Mouse (Mus musculus): ENCODE data around the gene Htr5b. TPM values are rescaled to one million over a fixed set of nuclear protein-coding genes. Genes with fewer than 3 reads are reported as not detected.
A peak's percentile ranks its signal among the peaks of the same experiment; 100 is the strongest.

The Htr5b gene
- total RNA-seq, 2 experiments from 2014 or later = not detected

GRCm38 (mm10) chr1:121497093-121497492 is 31.2 kb downstream of the Htr5b start:
- DNase-seq = no peak
- intact Hi-C loops (cut with DNase I) = no loop called here

- intact Hi-C loops (cut with DNase I) = loop anchor here (1.0 kb wide), 1 partner anchor 49 kb away; no protein-coding TSS in a partner anchor
- DNase-seq = peak; percentile 20 to 22
Observed at GRCm38 (mm10) chr1:121490241-121490640, 38.0 kb downstream of the Htr5b start.

DNA sequence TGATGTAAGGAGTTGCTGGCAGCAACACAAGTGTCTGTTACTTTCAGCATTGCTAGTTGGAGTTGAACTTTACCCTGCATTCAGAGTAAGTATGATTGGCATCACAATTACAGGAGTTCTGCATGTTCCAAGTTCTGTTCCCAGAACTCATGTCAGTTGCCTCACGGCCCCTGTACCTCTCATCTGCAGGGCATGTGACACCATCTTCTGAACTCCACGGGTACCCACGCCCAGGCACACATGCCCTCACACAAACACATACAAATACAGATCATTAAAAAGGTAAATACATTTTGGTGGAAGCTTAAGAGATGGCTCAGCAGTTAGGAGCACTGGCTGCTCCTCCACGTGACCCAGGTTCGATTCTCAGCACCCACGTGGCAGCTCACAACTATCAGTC is 41.5 kb downstream of the Htr5b start:
- intact Hi-C loops (cut with DNase I) = no loop called here
- no peak for DNase-seq

- intact Hi-C loops (cut with DNase I) = no loop called here
- no peak for DNase-seq
Observed at GRCm38 (mm10) chr1:121483091-121483490, 45.2 kb downstream of the Htr5b start.

- intact Hi-C loops (cut with DNase I) = no loop called here
- DNase-seq = no peak
Observed at GRCm38 (mm10) chr1:121479403-121479802, 48.9 kb downstream of the Htr5b start.

DNA sequence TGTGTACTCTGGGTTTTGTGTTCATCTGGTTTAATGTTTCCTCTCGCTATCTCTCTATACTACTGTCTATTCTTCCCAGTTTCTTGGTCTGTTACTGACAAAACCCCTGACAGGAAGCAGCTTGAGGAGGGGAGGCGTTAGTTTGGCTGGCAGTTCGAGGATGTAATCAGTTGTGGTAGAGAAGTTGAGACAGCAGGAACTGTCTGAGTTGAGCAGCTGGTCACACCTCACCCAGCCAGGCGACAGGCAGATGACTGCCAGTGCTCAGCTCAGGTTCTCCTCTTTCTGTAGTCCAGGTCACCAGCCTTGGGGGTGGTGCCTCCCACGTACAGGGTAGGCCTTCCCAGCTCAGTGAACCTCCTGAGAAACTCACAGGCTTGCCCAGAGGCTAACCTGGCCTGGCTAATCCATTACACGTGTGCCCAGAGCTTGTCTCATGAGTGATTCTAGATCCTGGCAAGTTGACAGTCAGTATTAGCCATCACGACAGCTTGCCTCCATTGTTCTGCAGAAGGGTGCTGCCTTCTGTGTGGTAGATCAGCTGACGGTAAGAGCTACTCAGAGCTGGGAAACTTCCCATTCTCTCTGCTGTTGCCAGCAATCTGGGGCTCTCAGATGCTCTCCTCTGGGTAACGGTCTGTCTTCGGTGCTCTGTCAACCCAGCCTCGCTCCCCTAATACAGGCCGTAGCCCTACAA is 49.8 kb downstream of the Htr5b start:
- intact Hi-C loops (cut with DNase I) = no loop called here

GRCm38 (mm10) chr1:121477716-121478115 is 50.5 kb downstream of the Htr5b start:
- intact Hi-C loops (cut with DNase I) = no loop called here
- peak in 1 of 2 experiments; percentile 11 for DNase-seq

More for the DNA sequence above, 49.8 kb downstream of the Htr5b start:
- DNase-seq = peak in 1 of 2 experiments; percentile 6

GRCm38 (mm10) chr1:121471503-121471902 is 56.8 kb downstream of the Htr5b start:
- intact Hi-C loops (cut with DNase I) = no loop called here
- no peak for DNase-seq

GRCm38 (mm10) chr1:121468271-121468670 is 60.0 kb downstream of the Htr5b start:
- intact Hi-C loops (cut with DNase I) = no loop called here
- DNase-seq = peak in 1 of 2 experiments; percentile 22

- intact Hi-C loops (cut with DNase I) = no loop called here
- no peak for DNase-seq
Observed at GRCm38 (mm10) chr1:121466276-121466675, 62.0 kb downstream of the Htr5b start.

- intact Hi-C loops (cut with DNase I) = no loop called here
- DNase-seq = no peak
Observed at GRCm38 (mm10) chr1:121463806-121464205, 64.5 kb downstream of the Htr5b start.

DNA sequence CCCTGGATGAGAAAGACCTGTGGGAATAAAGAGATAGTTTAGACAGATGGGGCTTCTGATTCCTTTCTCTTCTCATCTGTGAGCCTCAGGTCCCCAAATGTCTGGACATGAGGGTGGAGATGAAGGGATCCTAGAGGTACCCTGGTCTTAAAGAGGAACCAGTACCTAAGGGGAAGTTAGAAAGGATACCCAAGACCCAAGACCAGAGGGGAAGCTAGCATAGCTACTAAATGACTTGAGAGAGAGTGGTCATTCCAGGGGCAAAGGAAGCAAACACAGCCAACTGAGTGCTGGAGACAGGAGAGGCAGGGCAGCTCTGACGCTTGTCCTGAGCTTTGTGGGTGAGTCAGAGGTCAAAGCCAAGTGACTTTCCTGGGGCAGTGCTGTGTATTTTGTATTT is 65.6 kb downstream of the Htr5b start:
- no peak for DNase-seq
- intact Hi-C loops (cut with DNase I) = no loop called here

GRCm38 (mm10) chr1:121461895-121462294 is 66.4 kb downstream of the Htr5b start:
- no peak for DNase-seq
- intact Hi-C loops (cut with DNase I) = no loop called here

GRCm38 (mm10) chr1:121460077-121460476 is 68.2 kb downstream of the Htr5b start:
- no peak for DNase-seq
- intact Hi-C loops (cut with DNase I) = no loop called here

Other genes starting within 250 kb of the Htr5b start
- 10 to 100 TPM; 48.0 to 55.9 TPM for gene Insig2, start 195.9 kb downstream of the Htr5b start, total RNA-seq (2021)
- gene Ccdc93, start 97.4 kb downstream of the Htr5b start, total RNA-seq (2021) = 10 to 100 TPM; 16.0 to 16.2 TPM
- 10 to 100 TPM; 16.2 to 20.2 TPM for gene Ddx18, start 39.5 kb upstream of the Htr5b start, total RNA-seq (2021)

Measured in heart, postnatal 10 days (tissue).